Mouse (Mus musculus) myocyte (in vitro differentiated cells): ENCODE data around the gene Hhip. TPM values are rescaled to one million over a fixed set of nuclear protein-coding genes. Genes with fewer than 3 reads are reported as not detected.

Experiments used
- H3K27me3 ChIP-seq: one replicate; pipeline ENCODE4 v1.6.1; 2011; ENCODE audit not compliant: control insufficient read depth, insufficient read depth, insufficient read length
- H3K36me3 ChIP-seq: one replicate; pipeline ENCODE4 v1.6.1; 2011; ENCODE audit not compliant: control insufficient read depth, insufficient read depth
- H3K4me2 ChIP-seq: one replicate; pipeline ENCODE4 v1.6.1; 2011; ENCODE audit warnings: low read depth, control low read depth
- H3K4me3 ChIP-seq: one replicate; pipeline ENCODE4 v1.5.1; 2011; ENCODE audit warnings: mild to moderate bottlenecking, control low read depth, moderate library complexity
- H3K79me2 ChIP-seq: one replicate; pipeline ENCODE4 v1.6.1; 2011; ENCODE audit not compliant: control insufficient read depth, insufficient read depth
- H3ac ChIP-seq: one replicate; pipeline ENCODE4 v1.6.1; 2011; ENCODE audit not compliant: control insufficient read depth, insufficient read length
- MYOD1 ChIP-seq, 3 experiments: IDR thresholded peaks; one replicate each; pipeline ENCODE4 v1.6.1; 2011; ENCODE audit warnings: control low read depth in 2 of 3, low read depth in 2 of 3, mild to moderate bottlenecking in 2 of 3, moderate library complexity in 1 of 3; ENCODE audit not compliant: insufficient read length in 2 of 3, control insufficient read depth in 1 of 3
- USF1 ChIP-seq: IDR thresholded peaks from one replicate; pipeline ENCODE4 v1.6.1; 2011; ENCODE audit warnings: low read depth, mild to moderate bottlenecking, control low read depth, moderate library complexity
- polyA plus RNA-seq: library from polyadenylated mRNA; unstranded; fragments of >200 nt; fragmentation: generic; extraction: Trizol; gene quantifications from one replicate; pipeline ENCODE4 v1.2.1, GENCODE M21; 2012; ENCODE audit warnings: missing spikeins

Gene Hhip
- polyA plus RNA-seq, 1 experiment = 0.92 TPM

DNA sequence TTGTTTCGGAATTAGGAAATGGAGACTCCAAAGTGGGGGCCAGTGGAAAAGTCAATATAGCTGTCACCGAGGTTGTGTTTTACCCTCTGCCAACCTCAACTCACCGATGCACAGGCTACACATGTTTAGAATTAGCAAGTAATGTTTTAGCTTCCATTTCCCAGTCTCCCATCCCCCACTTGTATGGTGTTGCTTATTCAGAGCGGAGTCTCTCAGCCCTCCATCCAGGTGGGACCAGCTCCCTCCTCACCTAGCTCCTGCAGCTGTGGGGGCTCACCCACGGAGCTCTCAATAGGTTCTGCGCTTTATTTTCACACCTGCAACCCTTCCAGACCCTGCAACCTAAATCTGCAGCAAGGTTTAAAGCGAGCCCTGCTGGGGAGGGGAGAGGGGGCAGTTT, 140.6 kb downstream of the Hhip start:
- Histone ChIP-seq H3K4me2 (no peak overlapping the region), H3K27me3 (no peaks in the 10 kb centered on the region), H3K36me3 (no peaks in the 10 kb centered on the region), H3K79me2 (no peaks in the 10 kb centered on the region), H3K4me3 (no peak overlapping the region), H3ac (no peak overlapping the region)
- TF ChIP-seq MYOD1 (IDR thresholded peaks at IDR 0.05; ENCODE audit: control insufficient read depth in 1 of 3, insufficient read length in 2 of 3, low read depth in 2 of 3) = no peak
- no peak for TF ChIP-seq USF1
